Mouse (Mus musculus) lung, postnatal 10 days (tissue): ENCODE measurements around the gene Drd4.

Experiments
- DNase-seq: peaks from one replicate; pipeline ENCODE4 v3.0.0; 2021

Drd4 gene

DNA sequence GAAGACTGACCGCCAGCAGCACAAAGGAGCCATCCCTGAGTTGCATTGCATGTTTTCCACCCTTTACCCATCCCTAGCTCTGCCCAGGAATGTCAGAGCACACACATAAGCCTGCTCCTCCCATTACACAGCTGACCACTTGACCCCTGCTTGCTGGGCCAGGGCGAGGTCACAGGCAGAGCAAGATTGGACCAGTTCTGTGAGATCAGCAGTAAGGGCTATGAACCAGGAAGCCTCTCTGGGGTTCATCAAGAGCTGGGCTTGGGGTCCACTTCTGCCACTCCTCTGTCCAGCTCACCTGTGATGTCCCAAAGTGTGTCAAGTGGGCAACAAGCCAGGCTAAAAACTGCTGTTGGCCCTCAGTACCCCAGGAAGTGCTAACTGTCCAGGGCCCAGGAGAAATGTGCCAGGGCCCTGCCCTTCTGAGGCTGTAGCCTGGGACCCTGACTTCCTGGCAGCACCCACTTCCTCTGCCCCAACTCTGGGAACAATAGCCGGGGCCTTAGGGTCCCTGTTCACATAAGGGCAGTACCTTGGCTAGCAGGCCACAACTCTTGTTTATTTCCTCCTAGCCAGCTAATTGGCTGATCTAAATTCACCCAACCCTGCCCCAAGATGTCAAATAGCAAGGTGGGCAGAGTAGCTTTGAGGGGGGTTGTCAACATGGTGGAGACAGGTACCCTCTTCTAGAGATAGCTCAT is 46.1 kb downstream of the Drd4 start:
- DNase-seq = peak; percentile 44

DNA sequence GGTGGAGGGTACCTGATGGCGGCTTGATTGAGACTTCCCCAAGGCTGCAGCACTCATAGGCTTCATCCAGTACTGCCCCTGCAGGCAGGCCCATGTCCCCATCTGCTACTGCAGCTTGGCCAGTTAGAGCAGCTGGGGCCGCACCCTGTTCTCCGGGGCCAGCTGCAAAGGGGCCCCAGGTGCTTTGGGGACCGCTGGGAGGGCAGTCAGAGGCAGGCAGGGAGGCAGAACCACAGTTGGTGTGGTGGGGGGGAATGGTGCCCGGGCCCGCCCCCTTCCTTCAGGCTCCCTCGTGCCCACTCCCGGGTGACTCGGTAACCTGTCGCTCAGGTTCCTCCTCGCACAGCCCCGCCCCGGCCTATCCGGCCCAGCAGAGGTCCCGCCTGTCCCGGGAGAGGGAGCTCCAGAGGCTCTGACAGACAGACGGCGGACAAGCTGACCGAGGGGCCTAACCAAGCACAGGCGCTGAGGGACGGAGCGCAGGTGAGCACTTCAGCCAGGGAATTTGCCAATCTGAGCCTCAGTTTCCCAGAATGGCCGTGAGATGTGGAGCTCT is 46.8 kb downstream of the Drd4 start, which contains the start of gene Eps8l2:
TSS of gene Eps8l2 (plus strand) at position 305 of the 556 bp plus-strand sequence.
- DNase-seq = peak; percentile 79

DNA sequence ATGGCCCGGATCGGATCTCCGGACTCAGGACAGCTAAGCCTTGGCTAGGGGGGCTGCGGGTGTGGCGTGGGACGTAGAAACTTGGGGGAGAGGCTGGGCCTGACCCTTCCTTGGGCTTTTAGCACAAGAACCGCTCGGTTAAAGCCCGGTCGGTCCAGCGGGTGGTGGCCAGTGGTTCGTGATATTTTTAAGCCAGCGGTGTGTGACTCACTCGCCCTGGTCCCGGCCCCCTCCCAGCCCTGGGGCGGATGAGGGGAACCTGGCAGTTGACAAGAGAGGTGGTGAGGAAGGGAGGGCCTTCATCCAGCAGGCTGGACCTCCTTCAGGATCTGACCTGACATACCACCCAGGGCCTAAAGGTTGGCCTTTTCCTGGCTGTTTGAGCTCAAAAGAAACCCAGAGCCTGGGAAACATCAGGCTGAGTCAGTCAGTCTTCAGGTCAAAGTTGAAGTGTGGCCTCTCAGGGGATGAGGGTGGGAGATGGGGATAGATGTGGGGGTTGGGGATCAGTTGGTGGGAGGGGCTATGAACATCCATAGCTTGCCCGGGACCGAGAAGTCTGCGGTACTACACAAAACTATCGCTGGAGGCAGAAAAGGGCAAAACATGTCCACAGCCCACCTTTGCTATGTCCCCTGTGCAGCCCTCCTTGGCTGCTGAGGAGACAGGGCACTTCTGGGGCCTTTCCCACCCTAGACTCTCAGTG is 47.6 kb downstream of the Drd4 start:
- DNase-seq = no peak

DNA sequence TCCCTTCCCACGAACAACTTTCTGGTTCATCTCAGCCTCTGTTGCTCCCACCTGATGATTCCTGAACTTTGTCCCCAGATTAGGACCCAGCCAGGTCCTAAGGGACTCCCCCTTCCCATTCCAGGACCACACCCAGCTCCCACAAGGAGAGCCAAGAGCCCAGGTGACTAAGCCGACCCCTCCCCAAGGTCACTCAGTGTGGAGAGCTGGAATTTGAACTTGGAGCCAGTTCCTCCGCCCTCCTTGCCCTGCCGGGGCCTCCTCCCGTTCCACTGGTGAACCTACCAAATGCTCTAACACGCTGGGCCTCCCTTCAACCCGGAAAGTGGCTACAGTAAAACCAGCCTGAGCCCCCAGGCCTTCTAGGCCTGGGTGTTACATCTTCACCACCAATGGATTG is 48.2 kb downstream of the Drd4 start:
- DNase-seq = no peak

DNA sequence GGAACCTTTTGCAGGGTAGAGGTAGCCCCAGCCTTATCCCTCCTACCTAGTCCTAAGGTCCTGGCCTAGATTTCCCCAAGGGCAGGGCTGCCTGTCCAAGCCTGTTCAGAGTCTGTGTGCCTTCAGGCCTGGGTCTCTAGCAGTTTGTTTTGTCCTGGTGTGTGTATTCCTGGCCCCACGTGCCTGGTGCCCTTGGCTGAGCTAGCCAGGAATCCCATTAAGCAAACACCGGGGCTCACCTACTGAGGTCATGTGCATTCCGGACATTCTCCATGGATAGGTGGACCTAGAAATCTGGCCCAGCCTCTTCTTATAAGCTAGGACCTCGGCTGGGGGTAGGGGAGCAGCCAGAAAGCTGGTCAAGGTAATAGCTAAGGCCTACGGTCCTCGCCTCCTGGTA is 48.7 kb downstream of the Drd4 start:
- DNase-seq = peak; percentile 53

DNA sequence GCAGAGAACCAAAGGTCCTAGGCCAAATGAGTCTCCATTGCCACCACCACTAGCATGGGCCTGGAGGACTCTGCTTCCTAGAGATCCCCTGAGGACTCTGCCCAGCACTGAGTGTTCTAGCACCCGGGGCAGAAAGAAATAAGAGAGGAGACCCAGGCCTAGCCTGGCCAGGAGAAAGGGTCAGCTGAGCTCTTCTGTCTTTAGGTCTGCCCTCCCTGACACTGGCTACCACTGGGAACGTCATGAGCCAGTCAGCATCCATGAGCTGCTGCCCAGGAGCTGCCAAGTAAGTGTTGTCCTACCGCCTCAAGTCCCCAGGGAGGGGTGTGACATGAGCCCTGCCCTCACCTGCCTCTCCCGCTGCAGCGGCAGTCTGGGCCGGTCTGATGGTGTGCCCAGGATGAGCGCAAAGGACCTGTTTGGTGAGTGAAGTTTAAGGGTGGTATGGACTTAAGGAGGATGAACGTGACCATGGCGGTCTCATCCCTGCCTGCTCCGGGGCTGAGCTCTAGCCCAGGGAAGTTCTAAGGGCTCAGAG is 50.0 kb downstream of the Drd4 start:
- no peak for DNase-seq

DNA sequence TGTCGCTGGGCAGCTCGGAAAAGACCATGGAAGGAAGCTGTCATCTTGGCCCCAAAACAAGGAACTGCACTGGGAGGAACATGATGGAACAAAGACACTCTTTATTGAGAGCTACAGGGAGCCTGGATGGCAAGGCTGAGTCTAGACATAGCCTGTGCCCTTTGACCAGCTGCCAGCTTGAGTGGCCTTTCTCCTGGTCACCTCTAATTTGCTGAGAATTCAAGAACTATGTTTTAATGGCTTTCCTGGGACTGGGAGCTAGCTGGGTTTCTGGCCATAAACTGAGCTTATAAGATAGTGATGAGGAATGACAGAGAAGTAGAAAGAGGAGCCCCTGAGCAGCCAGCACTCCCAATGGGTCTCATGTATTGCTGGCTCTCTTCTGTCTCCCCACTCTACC is 51.4 kb downstream of the Drd4 start:
- DNase-seq = no peak

DNA sequence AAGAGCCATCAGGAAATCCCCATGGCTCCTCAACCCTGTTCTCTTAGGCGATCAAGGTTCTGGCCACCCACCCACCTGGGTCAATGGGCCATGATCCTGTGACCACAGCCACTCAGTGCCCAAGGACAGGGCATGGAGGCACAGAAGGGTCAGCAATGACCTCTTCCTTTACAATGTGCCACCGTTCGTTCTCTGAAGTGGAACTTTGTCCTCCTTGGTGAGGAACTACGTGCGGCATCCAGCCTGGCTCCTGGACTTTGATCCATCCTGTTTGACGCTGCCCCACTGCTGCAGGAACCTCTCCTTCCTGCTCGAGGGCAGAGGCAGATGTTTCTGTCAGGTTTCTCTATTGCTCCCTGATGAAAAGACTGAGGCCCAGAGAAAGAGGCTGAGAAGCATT is 51.9 kb downstream of the Drd4 start:
- DNase-seq = no peak

DNA sequence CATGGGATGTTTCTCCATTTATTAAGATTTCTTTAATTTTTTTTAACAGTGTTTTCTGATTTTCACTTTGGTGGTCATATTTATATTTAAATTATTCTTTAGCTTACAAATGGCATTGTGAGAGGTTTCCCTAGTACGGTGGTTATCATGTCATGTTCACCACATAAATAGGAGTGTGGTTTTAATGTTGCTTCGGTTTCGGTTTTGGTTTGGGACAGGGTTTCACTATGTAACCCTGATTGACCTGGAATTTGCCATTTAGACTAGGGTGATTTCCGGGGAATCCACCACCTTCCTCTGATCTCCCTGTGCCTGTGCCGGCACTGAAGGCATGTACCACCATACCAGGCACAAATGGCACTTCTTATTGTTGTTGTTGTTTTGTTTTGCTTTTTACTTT is 53.0 kb downstream of the Drd4 start:
- no peak for DNase-seq
